Mouse (Mus musculus): ENCODE results near the gene Olfr615.
"Not testable (repeated sequence)": the region's sequence is repeated elsewhere in the genome, so short reads cannot be mapped to it uniquely, and the experiment has no call there.

The Olfr615 gene

DNA sequence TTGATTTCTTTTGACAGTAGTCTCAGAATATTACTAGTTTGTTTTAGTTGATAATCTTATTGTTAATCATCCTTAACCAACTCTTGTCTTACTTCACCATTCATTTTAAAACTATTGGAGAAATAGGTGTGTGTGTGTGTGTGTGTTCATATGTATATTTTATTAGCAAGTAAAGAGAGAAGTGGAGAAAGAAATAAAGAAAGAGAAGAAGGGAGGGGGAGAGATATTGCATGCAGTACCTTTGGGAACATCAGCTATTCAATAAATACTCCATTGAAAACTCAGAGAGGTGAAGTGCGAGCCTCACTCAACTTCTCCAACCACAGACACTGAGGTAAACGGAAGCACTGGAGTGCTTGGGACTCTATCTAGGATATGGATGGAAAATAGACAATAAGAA is at the start of gene Olfr615:
TSS of gene Olfr615 (plus strand) at position 301 of the 400 bp plus-strand sequence.
- DNase-seq, result no peak

DNA sequence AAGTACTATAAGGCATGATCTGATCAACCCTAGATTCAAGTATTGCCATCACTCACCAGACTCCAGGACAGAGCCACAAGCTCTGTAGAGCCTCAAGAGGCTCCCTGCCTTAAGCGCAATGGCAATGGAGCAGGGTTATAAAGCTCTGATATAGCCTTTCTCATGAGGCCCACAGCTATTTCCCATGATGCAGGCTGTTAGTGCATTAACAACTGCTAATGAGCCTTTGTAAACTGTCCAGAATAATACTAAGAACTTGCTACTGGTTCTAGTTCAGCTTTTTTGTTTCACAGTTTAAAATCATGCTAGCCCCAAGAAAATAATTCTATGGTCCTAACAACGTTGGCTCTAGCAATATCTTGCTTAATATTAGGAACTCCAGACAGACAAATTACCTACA is 43.9 kb upstream of the Olfr615 start, which contains the start of gene Olfr610:
TSS of gene Olfr610 (minus strand) at position 101 of the 400 bp plus-strand sequence.
- no peak for DNase-seq

DNA sequence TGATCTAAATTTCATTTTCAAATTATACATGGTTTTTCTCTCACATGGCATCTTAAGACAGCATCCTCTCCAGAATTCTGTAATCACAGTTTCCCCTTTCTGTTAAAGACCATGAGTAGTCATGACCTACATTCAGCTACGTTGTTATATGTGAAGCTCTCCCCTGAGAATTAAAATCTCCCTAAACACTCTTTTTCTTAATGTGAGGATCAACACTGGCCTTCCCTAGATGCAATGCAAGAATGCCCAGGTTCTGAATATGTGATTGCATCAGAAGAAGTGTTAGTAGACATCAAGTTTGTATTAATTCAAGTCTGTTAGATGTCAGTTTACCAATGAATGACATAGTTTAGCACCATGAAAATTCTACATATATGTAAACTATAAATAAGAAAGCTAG is 35.1 kb upstream of the Olfr615 start, which contains the start of gene Olfr611:
TSS of gene Olfr611 (minus strand) at position 101 of the 400 bp plus-strand sequence.
- not testable (repeated sequence) for DNase-seq

DNA sequence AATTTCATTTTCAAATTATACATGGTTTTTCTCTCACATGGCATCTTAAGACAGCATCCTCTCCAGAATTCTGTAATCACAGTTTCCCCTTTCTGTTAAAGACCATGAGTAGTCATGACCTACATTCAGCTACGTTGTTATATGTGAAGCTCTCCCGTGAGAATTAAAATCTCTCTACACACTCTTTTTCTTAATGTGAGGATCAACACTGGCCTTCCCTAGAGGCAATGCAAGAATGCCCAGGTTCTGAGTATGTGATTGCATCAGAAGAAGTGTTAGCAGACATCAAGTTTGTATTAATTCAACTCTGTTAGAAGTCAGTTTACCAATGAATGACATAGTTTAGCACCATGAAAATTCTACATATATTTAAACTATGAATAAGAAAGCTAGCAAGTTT is 13.3 kb upstream of the Olfr615 start, which contains the start of gene Olfr612:
TSS of gene Olfr612 (minus strand) at position 101 of the 400 bp plus-strand sequence.
- DNase-seq, result not testable (repeated sequence)

DNA sequence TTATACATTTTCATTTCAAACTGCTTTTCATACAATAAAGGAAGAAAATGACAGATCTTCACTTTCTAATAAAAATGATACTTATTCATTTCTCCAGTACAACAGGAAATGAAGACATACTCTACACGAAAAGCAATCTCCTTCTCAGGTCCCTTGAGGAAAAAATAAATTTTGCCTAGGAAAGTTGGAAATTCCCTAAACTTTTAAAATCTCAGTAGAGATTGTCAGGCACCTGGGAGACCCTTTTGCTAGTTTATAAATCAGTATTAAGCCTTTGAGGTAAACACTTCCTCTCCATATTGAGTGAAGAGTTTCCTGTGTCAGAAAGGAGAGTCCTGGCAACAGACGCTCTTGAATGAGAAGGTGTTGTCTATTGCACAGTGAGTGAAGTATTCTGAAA is 8.1 kb upstream of the Olfr615 start, which contains the start of gene Olfr613:
TSS of gene Olfr613 (plus strand) at position 301 of the 400 bp plus-strand sequence.
- DNase-seq, result no peak

DNA sequence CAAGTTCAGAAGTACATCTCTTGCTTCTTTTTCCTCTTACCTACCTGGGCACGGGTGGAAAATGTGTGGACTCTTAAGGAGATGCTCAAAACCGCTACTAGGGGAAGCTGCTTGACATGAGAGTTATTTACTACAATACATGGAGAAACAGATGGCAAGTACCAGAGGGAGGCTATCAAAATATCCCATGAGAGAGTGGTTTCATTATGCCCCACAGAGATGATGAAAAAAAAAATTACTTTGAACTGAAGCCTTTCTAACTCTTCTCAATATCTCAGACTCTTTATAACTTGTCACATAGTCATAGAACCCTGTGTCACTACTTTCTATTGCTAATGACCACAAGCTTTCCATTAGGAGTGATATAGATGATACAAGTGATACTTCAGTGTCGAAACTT is 13.2 kb downstream of the Olfr615 start, which contains the start of gene Olfr616:
TSS of gene Olfr616 (minus strand) at position 101 of the 400 bp plus-strand sequence.
- DNase-seq, result no peak

DNA sequence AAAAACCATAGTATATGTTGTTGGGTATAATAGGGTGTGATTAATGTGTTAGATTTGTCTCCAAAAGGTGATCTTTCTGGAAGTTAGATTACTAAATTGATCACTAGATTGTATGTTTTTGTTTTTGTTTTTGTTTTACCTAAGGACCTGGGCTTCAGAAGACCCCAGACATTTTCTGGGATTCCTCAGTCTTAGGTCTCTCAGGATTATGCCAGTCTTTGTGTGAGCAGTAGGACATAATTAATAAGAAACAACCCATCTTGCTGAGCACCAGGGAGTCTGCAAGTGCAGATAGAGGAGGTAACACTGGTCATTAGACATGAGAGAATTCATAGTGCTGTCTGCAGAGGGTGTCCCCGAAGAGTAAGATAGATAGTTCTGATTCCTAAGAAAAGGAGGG is 16.9 kb downstream of the Olfr615 start, which contains the start of gene Olfr617:
TSS of gene Olfr617 (plus strand) at position 301 of the 400 bp plus-strand sequence.
- DNase-seq, result no peak

DNA sequence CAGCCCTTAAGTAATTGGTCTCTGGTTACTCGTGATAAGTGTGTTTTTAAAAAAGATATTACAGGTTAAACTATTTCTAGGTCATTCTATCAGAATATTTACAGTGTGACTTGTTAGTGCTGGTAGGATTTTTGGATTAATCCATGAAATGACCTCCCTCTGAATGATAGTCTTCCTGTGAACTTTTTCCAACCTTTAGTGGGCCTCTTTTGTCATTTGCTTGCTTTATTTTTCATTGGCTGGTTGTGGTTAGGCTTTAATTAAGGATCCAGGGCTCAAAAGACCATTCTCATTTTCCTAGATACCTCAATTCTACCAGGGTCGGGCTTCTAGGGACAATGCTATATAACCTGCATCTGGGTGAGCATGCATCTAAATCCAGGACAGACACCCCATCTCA is 33.9 kb downstream of the Olfr615 start, which contains the start of gene Olfr618:
TSS of gene Olfr618 (plus strand) at position 301 of the 400 bp plus-strand sequence.
- DNase-seq, result no peak

DNA sequence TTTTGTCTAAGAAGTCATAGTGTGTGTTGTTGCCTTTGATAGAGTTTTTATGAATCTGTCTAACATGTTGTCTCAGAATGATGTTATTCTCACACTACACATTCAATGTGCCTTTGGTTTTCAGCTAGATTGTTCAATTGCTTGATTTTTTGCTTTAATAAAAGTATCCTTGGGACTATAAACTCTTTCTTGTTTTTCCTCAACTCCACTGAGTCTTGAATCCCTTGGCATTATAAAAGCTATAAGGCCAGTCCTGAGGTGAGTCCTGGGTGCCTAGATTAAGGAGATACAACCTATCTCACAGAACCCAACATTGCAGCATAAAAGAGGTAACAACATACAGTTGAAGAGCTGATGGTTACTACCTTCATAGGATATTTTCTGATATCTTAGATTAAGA is 44.4 kb downstream of the Olfr615 start, which contains the start of gene Olfr619:
TSS of gene Olfr619 (plus strand) at position 301 of the 400 bp plus-strand sequence.
- no peak for DNase-seq

DNA sequence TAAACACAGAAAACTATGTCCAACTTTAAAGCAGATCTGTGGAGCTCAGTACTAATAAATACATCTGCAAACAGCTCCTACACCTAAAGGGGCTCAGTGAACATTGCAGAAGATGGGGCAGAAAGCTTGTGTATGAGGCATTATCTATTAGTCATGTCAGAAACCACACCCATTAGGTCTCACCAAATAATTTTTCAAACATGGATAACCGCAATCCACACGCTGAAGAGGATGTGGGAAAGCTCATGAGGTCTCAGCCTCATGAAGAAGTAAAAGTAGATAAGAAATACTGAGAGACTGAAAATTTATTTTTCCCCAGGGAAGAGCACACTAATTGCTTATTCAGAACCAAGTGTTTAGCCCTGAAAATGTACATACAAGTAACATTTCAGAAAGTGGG is 51.5 kb downstream of the Olfr615 start:
- no peak for DNase-seq

DNA sequence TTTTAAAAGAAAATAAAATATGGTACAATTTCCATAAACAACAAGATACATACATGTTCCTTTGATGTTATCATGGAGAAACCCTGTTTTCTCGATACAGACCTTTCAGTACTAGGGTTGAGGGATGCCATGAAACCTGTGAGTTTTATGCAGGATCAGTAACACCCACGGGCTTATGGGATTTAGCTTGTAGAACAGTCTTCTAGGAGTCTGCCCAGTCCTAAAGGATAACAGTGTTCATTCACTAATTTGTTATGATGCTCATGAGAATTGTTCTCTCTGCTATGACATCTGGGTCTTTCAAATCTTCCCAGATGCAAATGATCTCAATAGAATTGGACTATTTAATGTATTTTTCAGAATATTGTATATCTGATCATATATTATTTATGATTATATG is 56.6 kb downstream of the Olfr615 start, which contains the start of gene Olfr620:
TSS of gene Olfr620 (minus strand) at position 101 of the 400 bp plus-strand sequence.
- no peak for DNase-seq

All from kidney, adult 9 months (tissue).